Mouse (Mus musculus): Measurements from ENCODE around the gene Pakap.

DNA sequence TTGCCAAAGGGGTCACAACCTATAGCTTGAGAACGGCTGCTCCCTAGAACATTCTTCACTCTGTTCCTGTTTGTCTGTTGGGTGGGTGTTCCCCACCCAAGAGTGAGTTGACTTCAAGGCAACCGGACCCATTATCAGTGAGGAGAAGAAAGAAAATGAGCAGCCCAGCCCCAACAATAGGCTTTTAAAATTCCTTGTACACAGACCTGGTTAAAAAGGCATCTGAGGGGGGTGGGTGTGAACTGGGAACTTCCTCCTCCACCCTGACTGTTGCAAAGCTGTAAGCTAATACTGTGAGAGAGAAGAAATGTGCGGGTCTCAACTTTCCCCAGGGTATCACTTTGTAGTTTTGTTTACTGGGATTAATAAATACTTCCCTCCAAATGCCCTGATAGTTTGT lies 226.6 kb downstream of the Pakap start:
- TF ChIP-seq POLR2A (IDR thresholded peaks at IDR 0.05; ENCODE audit: low read depth, low read length) (no peak), CTCF (conservative IDR thresholded peaks at IDR 0.05; ENCODE audit: insufficient read depth, insufficient read length, low read depth, low read length) (no peak)
